In the genomic region with DNA sequence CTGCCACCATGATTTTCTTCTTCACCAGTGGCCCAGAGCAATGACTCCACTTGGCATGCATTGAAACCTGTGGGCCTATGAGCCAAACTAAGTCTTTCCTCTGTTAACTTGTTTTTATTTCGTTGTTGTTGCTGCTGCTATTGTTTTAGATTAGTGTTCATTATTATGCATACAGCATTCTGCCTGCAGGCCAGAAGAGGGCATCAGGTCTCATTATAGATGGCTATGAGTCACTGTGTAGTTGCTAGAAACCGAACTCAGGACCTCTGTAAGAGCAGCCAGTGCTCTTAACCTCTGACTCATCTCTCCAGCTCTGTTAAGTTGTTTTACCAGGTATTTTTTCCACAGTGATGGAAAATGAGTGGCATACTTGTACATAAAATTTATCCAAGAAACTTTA, we compare ENCODE assay signal across 12 mouse cellular contexts.
"Had no signal": no experiment of that assay in that cellular context is flagged by ENCODE, and none has a peak within 500 bp of the region (broad histone marks: within the 10 kb centered on the region; RNA-seq: fewer than 3 reads in every experiment).

No protein-coding gene starts in this region.

- H3K9me3 ChIP-seq: limb, embryonic 15.5 days; liver, embryonic 12.5 days; lung, embryonic 15.5 days; midbrain, embryonic 12.5 days; neural tube, embryonic 13.5 days had no signal

- H3K27me3 ChIP-seq: limb, embryonic 15.5 days; liver, embryonic 12.5 days; lung, embryonic 15.5 days; midbrain, embryonic 12.5 days; neural tube, embryonic 13.5 days had no signal

- H3K27ac ChIP-seq: left cerebral cortex, adult 2 months; limb, embryonic 15.5 days; liver, embryonic 12.5 days; lung, embryonic 15.5 days; midbrain, embryonic 12.5 days; neural tube, embryonic 13.5 days had no signal

- DNase-seq: kidney, adult 11 months; kidney, postnatal 36 days; right cerebral cortex, postnatal 14 days; thymus, adult 18-20 months; thymus, postnatal 14 days had no signal

- H3K4me2 ChIP-seq: limb, embryonic 15.5 days; liver, embryonic 12.5 days; lung, embryonic 15.5 days; midbrain, embryonic 12.5 days; neural tube, embryonic 13.5 days had no signal

- H3K9ac ChIP-seq: limb, embryonic 15.5 days; liver, embryonic 12.5 days; lung, embryonic 15.5 days; midbrain, embryonic 12.5 days; neural tube, embryonic 13.5 days had no signal

- H3K4me3 ChIP-seq: left cerebral cortex, adult 2 months; limb, embryonic 15.5 days; liver, embryonic 12.5 days; lung, embryonic 15.5 days; midbrain, embryonic 12.5 days; neural tube, embryonic 13.5 days had no signal

- ATAC-seq: liver, embryonic 12.5 days; midbrain, embryonic 16.5 days had no signal

- H3K36me3 ChIP-seq: limb, embryonic 15.5 days; liver, embryonic 12.5 days; lung, embryonic 15.5 days; midbrain, embryonic 12.5 days; neural tube, embryonic 13.5 days had no signal
